Mouse (Mus musculus) fibroblast of lung, adult 2 months (primary cell): ENCODE results near the gene Tex16.

Experiments used
- DNase-seq: peaks from one replicate; pipeline ENCODE4 v3.0.0-alpha.2; 2011; ENCODE audit warnings: low read depth

Gene Tex16

GRCm38 (mm10) chrX:112010707-112011106 lies at the start of gene Tex16:
Gene Tex16, plus strand, starts transcription at chrX:112011007.
- no peak for DNase-seq

GRCm38 (mm10) chrX:111999661-112000060 lies 11.1 kb upstream of the Tex16 start:
- DNase-seq = no peak
